Mouse (Mus musculus) liver, adult 2 months (tissue): ENCODE measurements around the gene Gsk3a. TPM values are rescaled to one million over a fixed set of nuclear protein-coding genes. Genes with fewer than 3 reads are reported as not detected.

Source experiments
- DNase-seq: peaks from one replicate; pipeline ENCODE4 v3.0.0-alpha.2; 2011; ENCODE audit warnings: low read depth, low spot score; ENCODE audit errors: extremely low read depth
- H3K27ac ChIP-seq: fragments of 200-500 bp; replicated peaks from 2 replicates; pipeline ENCODE4 v1.5.1; 2012; ENCODE audit warnings: low read depth, mild to moderate bottlenecking, control low read depth, inconsistent platforms, low read length; ENCODE audit not compliant: insufficient read depth
- H3K27me3 ChIP-seq: fragments of 200-500 bp; 2 replicates; pipeline ENCODE4 v1.6.1; 2012; ENCODE audit warnings: mild to moderate bottlenecking, moderate library complexity, low read length, inconsistent platforms; ENCODE audit not compliant: control insufficient read depth, insufficient read depth
- H3K36me3 ChIP-seq: fragments of 200-500 bp; 2 replicates; pipeline ENCODE4 v1.6.1; 2012; ENCODE audit warnings: low read length, inconsistent platforms; ENCODE audit not compliant: control insufficient read depth, insufficient read depth
- H3K4me1 ChIP-seq: fragments of 200-500 bp; 2 replicates; pipeline ENCODE4 v1.6.1; 2011; ENCODE audit warnings: low read length; ENCODE audit not compliant: control insufficient read depth, insufficient read depth
- H3K4me3 ChIP-seq: fragments of 200-500 bp; 2 replicates; pipeline ENCODE4 v1.5.1; 2011; ENCODE audit warnings: low read depth, mild to moderate bottlenecking, control low read depth, low read length, moderate library complexity; ENCODE audit not compliant: insufficient read depth
- H3K79me2 ChIP-seq: fragments of 200-500 bp; 2 replicates; pipeline ENCODE4 v1.6.1; 2012; ENCODE audit warnings: inconsistent platforms, mild to moderate bottlenecking, low read length, moderate library complexity; ENCODE audit not compliant: control insufficient read depth, insufficient read depth
- H3K9ac ChIP-seq: fragments of 200-500 bp; 2 replicates; pipeline ENCODE4 v1.6.1; 2012; ENCODE audit warnings: low read depth, mild to moderate bottlenecking, control low read depth, inconsistent platforms, low read length
- CTCF ChIP-seq: fragments of 200-500 bp; IDR thresholded peaks from 2 replicates; pipeline ENCODE4 v1.5.1; 2011; ENCODE audit warnings: low read depth, low read length, control low read depth
- POLR2A ChIP-seq: fragments of 200-500 bp; IDR thresholded peaks from 2 replicates; pipeline ENCODE4 v1.6.1; 2011; ENCODE audit warnings: low read length, control low read depth; ENCODE audit not compliant: insufficient read depth; ENCODE audit errors: extremely low read depth
- WGBS: fragments of 180-500 bp; shearing (Covaris S2); methylation state at CpG from one replicate; pipeline ENCODE4 v1.1.7; 2018; 5-methylcytosine and 5-hydroxymethylcytosine counted together
- polyA plus RNA-seq: library from polyadenylated mRNA; depleted of rRNA; stranded (reverse); fragments of >200 nt; gene quantifications from 2 replicates; pipeline ENCODE4 v1.2.3, GENCODE M21; 2012; rRNA removed
- total RNA-seq: library from RNA; depleted of rRNA; stranded (reverse); fragments of >200 nt; gene quantifications from 2 replicates; pipeline ENCODE4 v1.2.3, GENCODE M21; 2014; rRNA removed

Gsk3a gene
- total and polyA plus RNA-seq, 2 experiments, result 9.1 to 74.5 TPM

GRCm38 (mm10) chr7:25178317-25178716 lies 59.3 kb downstream of the Gsk3a start:
- Histone ChIP-seq H3K27ac (no peak overlapping the region), H3K36me3 (no peaks in the 10 kb centered on the region), H3K4me3 (no peak overlapping the region), H3K4me1 (no peaks in the 10 kb centered on the region), H3K27me3 (peaks cover 15% of the 10 kb centered on the region), H3K79me2 (no peaks in the 10 kb centered on the region), H3K9ac (no peak overlapping the region)
- 4% methylated on average over 17 of the region's 17 CpGs for WGBS
- no peak for TF ChIP-seq CTCF
- no peak for TF ChIP-seq POLR2A
- no peak for DNase-seq

Other genes with a start within 250 kb of the Gsk3a start
- gene Atp1a3, start 231.9 kb downstream of the Gsk3a start, total RNA-seq, result 0.28 and 0.40 TPM in 2 replicates
- gene Atp1a3, start 231.9 kb downstream of the Gsk3a start, polyA plus RNA-seq, result 0.06 and 0.37 TPM in 2 replicates
- gene Grik5, start 165.5 kb downstream of the Gsk3a start, total RNA-seq, result 2.3 and 2.4 TPM in 2 replicates
- 10.2 and 14.0 TPM in 2 replicates for gene Grik5, start 165.5 kb downstream of the Gsk3a start, polyA plus RNA-seq
- 2.3 and 3.1 TPM in 2 replicates for gene Zfp574, start 165.3 kb downstream of the Gsk3a start, total RNA-seq
- gene Zfp574, start 165.3 kb downstream of the Gsk3a start, polyA plus RNA-seq, result 16.7 and 17.2 TPM in 2 replicates
- 0.34 and 0.37 TPM in 2 replicates for gene Pou2f2, start 58.1 kb downstream of the Gsk3a start, total RNA-seq
- 0.44 and 1.2 TPM in 2 replicates for gene Pou2f2, start 58.1 kb downstream of the Gsk3a start, polyA plus RNA-seq
- gene Dedd2, start 17.2 kb downstream of the Gsk3a start, total RNA-seq, result 20.2 and 24.6 TPM in 2 replicates
- 27.9 and 35.4 TPM in 2 replicates for gene Dedd2, start 17.2 kb downstream of the Gsk3a start, polyA plus RNA-seq
- gene Zfp526, start 16.4 kb downstream of the Gsk3a start, total RNA-seq, result 2.2 and 2.6 TPM in 2 replicates
- gene Zfp526, start 16.4 kb downstream of the Gsk3a start, polyA plus RNA-seq, result 3.4 and 4.7 TPM in 2 replicates
- 7.4 and 8.8 TPM in 2 replicates for gene Erf, start 12.9 kb upstream of the Gsk3a start, total RNA-seq
- 23.3 and 27.0 TPM in 2 replicates for gene Erf, start 12.9 kb upstream of the Gsk3a start, polyA plus RNA-seq
- gene Cic, start 29.9 kb upstream of the Gsk3a start, total RNA-seq, result 5.3 and 8.3 TPM in 2 replicates
- gene Cic, start 29.9 kb upstream of the Gsk3a start, polyA plus RNA-seq, result 18.3 and 23.3 TPM in 2 replicates
- gene Pafah1b3, start 60.1 kb upstream of the Gsk3a start, total RNA-seq, result 3.7 and 6.0 TPM in 2 replicates
- gene Pafah1b3, start 60.1 kb upstream of the Gsk3a start, polyA plus RNA-seq, result 8.4 and 10.0 TPM in 2 replicates
- not detected in 2 replicates for gene Prr19, start 63.6 kb upstream of the Gsk3a start, total RNA-seq
- not detected in 2 replicates for gene Prr19, start 63.6 kb upstream of the Gsk3a start, polyA plus RNA-seq
- gene Tmem145, start 68.3 kb upstream of the Gsk3a start, total RNA-seq, result not detected in 2 replicates
- gene Tmem145, start 68.3 kb upstream of the Gsk3a start, polyA plus RNA-seq, result not detected in 2 replicates
- gene Megf8, start 79.3 kb upstream of the Gsk3a start, total RNA-seq, result 1.5 and 2.6 TPM in 2 replicates
- 5.1 and 5.4 TPM in 2 replicates for gene Megf8, start 79.3 kb upstream of the Gsk3a start, polyA plus RNA-seq
- gene Cnfn, start 131.9 kb upstream of the Gsk3a start, total RNA-seq, result not detected in 2 replicates
- gene Cnfn, start 131.9 kb upstream of the Gsk3a start, polyA plus RNA-seq, result not detected in 2 replicates
- gene Lipe, start 160.9 kb upstream of the Gsk3a start, total RNA-seq, result 8.3 and 8.7 TPM in 2 replicates
- gene Lipe, start 160.9 kb upstream of the Gsk3a start, polyA plus RNA-seq, result 9.8 and 11.3 TPM in 2 replicates
- gene Cxcl17, start 175.0 kb upstream of the Gsk3a start, total RNA-seq, result not detected in 2 replicates
- not detected in 2 replicates for gene Cxcl17, start 175.0 kb upstream of the Gsk3a start, polyA plus RNA-seq
- 45.5 and 59.6 TPM in 2 replicates for gene Ceacam1, start 239.8 kb upstream of the Gsk3a start, total RNA-seq
- 84.8 and 87.9 TPM in 2 replicates for gene Ceacam1, start 239.8 kb upstream of the Gsk3a start, polyA plus RNA-seq